Mouse (Mus musculus): Measurements from ENCODE around the gene Smchd1. TPM values are rescaled to one million over a fixed set of nuclear protein-coding genes. Genes with fewer than 3 reads are reported as not detected.

Smchd1 gene
- polyA plus RNA-seq, 1 experiment from 2014 or later, result 64.3 TPM

DNA sequence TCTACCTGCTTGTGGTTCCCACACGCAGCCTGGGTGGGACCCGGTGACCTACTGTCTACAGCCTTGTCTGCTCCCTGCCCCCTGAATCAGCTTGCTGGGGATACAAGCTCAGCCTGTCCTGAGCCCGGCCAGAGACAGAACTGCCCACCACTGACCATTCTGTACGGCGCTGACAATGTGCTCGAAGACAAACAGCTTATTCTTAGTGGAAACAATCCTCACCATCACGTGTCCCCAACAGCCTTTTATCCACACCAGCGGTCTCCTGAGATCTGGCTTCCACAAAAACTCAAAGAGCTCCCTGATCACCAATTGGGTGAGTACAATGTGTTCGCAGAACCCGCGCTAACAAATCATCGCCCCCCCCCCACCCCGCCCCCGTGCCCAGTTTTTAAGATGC lies 166.0 kb downstream of the Smchd1 start:
- Histone ChIP-seq H3K27ac (no peak overlapping the region), H3K9ac (no peak overlapping the region), H3K4me3 (replicated peaks; ENCODE audit: low read length) (no peak overlapping the region), H3K36me3 (replicated peaks; ENCODE audit: control insufficient read depth, insufficient read depth) (no peaks in the 10 kb centered on the region), H3K27me3 (ENCODE audit: control insufficient read depth, insufficient read depth, low read length) (peaks cover 25% of the 10 kb centered on the region), H3K4me2 (replicated peaks) (peak overlapping the region; percentile 90), H3K9me3 (ENCODE audit: control insufficient read depth, low read length) (no peaks in the 10 kb centered on the region), H3K4me1 (replicated peaks; ENCODE audit: control insufficient read depth, insufficient read depth, low read length) (no peaks in the 10 kb centered on the region; the same call in 1 of the 2 replicates)
- ATAC-seq (ENCODE audit: low FRiP score) (no peak), DNase-seq (ENCODE audit: low spot score) (no peak)
- WGBS, result 10% methylated on average over 14 of the region's 14 CpGs

DNA sequence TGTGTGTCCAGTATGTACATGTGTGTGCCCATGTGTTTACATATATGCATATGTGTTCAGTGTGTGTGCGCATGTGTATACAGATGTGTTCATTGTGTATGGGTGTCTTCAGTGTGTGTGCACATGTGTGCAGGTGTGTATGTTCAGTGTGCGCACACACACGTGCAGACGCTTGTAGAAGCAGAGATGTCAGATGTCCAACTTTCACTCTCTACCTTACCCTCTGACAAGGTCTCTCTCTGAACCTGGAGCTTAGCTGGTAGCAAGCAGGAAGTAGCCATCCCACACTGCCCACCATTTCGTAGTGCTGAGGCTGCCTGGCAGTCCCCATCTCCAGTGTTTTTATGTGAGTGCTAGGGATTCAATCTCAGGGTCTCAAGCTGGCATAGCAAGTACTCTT lies 166.8 kb downstream of the Smchd1 start:
- 91% methylated on average over 5 of the region's 5 CpGs for WGBS

DNA sequence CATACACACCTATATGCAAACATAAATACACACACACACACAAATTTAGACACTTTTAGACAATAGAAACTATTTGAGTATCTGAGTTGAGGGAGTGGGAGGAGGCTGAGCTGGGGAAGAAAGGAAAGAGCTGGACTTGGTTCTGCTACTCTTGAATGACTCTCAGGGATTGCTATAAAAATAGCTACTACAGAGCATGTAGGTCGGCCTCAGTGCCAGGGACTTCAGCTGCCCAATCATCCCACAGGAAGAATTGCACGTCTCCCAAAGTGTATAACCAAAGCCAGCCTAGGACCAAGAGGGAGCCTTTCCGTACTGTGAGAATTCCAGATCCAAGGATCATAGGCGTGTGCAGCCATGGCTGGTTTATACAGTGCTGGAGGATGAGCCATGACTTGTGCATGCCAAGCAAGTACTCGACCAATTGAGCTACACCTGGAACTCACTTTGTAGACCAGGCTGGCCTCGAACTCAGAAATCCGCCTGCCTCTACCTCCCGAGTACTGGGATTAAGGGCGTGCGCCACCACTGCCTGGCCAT lies 167.8 kb downstream of the Smchd1 start:
- H3K4me3 ChIP-seq (replicated peaks; ENCODE audit: low read length), result no peak overlapping the region
- no peak overlapping the region for H3K27ac ChIP-seq
- H3K9ac ChIP-seq, result no peak overlapping the region
- H3K4me2 ChIP-seq (replicated peaks), result no peak overlapping the region
- H3K27me3 ChIP-seq (ENCODE audit: control insufficient read depth, insufficient read depth, low read length), result peaks cover 23% of the 10 kb centered on the region
- DNase-seq (ENCODE audit: low spot score) (no peak), ATAC-seq (ENCODE audit: low FRiP score) (no peak)
- WGBS, result 87% methylated on average over 10 of the region's 10 CpGs
- no peaks in the 10 kb centered on the region for H3K36me3 ChIP-seq (replicated peaks; ENCODE audit: control insufficient read depth, insufficient read depth)
- H3K9me3 ChIP-seq (ENCODE audit: control insufficient read depth, low read length), result no peaks in the 10 kb centered on the region
- no peaks in the 10 kb centered on the region; the same call in 1 of the 2 replicates for H3K4me1 ChIP-seq (replicated peaks; ENCODE audit: control insufficient read depth, insufficient read depth, low read length)

More for the DNA sequence above, 166.8 kb downstream of the Smchd1 start:
- Histone ChIP-seq H3K9me3 (ENCODE audit: control insufficient read depth, low read length) (no peaks in the 10 kb centered on the region), H3K27me3 (ENCODE audit: control insufficient read depth, insufficient read depth, low read length) (peaks cover 25% of the 10 kb centered on the region), H3K4me3 (replicated peaks; ENCODE audit: low read length) (no peak overlapping the region), H3K9ac (no peak overlapping the region), H3K36me3 (replicated peaks; ENCODE audit: control insufficient read depth, insufficient read depth) (no peaks in the 10 kb centered on the region), H3K4me2 (replicated peaks) (no peak overlapping the region), H3K27ac (no peak overlapping the region), H3K4me1 (replicated peaks; ENCODE audit: control insufficient read depth, insufficient read depth, low read length) (no peaks in the 10 kb centered on the region; the same call in 1 of the 2 replicates)
- ATAC-seq (ENCODE audit: low FRiP score) (no peak), DNase-seq (ENCODE audit: low spot score) (no peak)

DNA sequence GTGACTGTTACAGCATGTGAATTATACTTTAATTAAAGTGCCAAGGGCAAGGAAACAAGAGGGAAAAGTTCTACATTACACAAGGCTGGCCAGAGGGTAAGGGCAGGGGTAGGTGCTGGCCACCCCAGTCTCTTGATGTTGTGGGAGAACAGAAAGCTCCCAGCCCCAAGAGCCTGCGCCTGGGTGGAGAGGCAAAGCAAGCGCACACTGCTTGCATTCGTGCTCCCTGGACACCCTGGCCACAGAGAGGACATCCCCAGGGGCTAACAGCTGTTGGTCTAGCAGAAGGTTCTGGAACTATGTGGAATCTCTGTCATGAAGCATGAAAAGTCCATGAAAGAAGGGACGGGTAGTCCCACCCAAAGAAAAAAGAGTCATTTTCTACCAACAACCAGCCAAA lies 168.4 kb downstream of the Smchd1 start:
- DNase-seq (ENCODE audit: low spot score) (no peak), ATAC-seq (ENCODE audit: low FRiP score) (no peak)
- 84% methylated on average over 4 of the region's 4 CpGs for WGBS
- Histone ChIP-seq H3K36me3 (replicated peaks; ENCODE audit: control insufficient read depth, insufficient read depth) (no peaks in the 10 kb centered on the region), H3K9ac (no peak overlapping the region), H3K27me3 (ENCODE audit: control insufficient read depth, insufficient read depth, low read length) (peaks cover 17% of the 10 kb centered on the region), H3K4me1 (replicated peaks; ENCODE audit: control insufficient read depth, insufficient read depth, low read length) (no peaks in the 10 kb centered on the region; the same call in 1 of the 2 replicates), H3K27ac (no peak overlapping the region), H3K4me2 (replicated peaks) (no peak overlapping the region), H3K9me3 (ENCODE audit: control insufficient read depth, low read length) (no peaks in the 10 kb centered on the region), H3K4me3 (replicated peaks; ENCODE audit: low read length) (no peak overlapping the region)

DNA sequence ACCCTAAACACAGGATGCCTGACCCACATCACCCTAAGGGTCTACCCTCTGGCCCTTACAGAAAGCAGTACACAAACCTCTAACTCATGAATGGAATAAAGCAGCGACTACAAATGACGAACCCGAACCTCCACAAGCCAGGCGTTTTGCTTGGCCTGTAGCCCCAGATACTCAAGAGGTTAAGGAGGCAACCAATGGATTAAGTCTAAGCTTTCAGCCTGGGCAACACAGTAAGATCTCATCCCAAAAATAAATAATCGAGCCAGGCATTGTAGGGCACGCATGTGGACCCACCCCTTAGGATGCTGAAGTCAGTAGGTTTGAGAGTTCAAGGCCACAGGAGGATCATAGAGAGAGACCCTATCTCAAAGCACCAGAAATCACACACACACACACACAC lies 169.1 kb downstream of the Smchd1 start:
- Histone ChIP-seq H3K9ac (no peak overlapping the region), H3K9me3 (ENCODE audit: control insufficient read depth, low read length) (no peaks in the 10 kb centered on the region), H3K36me3 (replicated peaks; ENCODE audit: control insufficient read depth, insufficient read depth) (no peaks in the 10 kb centered on the region), H3K27ac (no peak overlapping the region), H3K27me3 (ENCODE audit: control insufficient read depth, insufficient read depth, low read length) (peaks cover 14% of the 10 kb centered on the region), H3K4me1 (replicated peaks; ENCODE audit: control insufficient read depth, insufficient read depth, low read length) (no peaks in the 10 kb centered on the region; the same call in 1 of the 2 replicates), H3K4me2 (replicated peaks) (no peak overlapping the region), H3K4me3 (replicated peaks; ENCODE audit: low read length) (no peak overlapping the region)
- WGBS, result 87% methylated on average over 6 of the region's 6 CpGs
- ATAC-seq (ENCODE audit: low FRiP score) (no peak), DNase-seq (ENCODE audit: low spot score) (no peak)

DNA sequence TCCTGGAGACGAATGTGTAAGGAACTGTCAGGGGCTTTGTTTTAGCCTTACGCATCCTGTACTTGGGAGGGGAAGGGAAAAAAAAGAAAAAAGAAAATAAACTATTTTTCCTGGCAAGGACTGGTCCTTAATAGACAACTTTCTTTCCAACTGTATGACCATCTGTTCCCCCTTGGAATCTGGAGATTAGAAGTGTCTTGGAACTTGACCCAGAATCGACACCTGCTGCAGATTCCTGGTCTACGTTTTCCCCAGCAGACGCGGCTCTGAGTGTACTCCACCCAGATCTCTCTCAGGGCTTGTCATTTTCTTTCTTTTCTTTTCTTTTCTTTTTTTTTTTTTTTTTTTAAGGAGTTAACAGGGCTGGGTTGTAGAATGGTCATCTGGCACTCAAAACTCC lies 171.7 kb downstream of the Smchd1 start:
- ATAC-seq (ENCODE audit: low FRiP score) (no peak), DNase-seq (ENCODE audit: low spot score) (no peak)
- H3K9ac ChIP-seq, result no peak overlapping the region
- no peaks in the 10 kb centered on the region for H3K9me3 ChIP-seq (ENCODE audit: control insufficient read depth, low read length)
- H3K36me3 ChIP-seq (replicated peaks; ENCODE audit: control insufficient read depth, insufficient read depth), result no peaks in the 10 kb centered on the region
- H3K27me3 ChIP-seq (ENCODE audit: control insufficient read depth, insufficient read depth, low read length), result 0 out of 2 replicates have a peak, but pooled peaks cover 3% of the 10 kb centered on the region
- 79% methylated on average over 6 of the region's 6 CpGs for WGBS
- H3K27ac ChIP-seq, result no peak overlapping the region
- H3K4me2 ChIP-seq (replicated peaks), result no peak overlapping the region
- H3K4me1 ChIP-seq (replicated peaks; ENCODE audit: control insufficient read depth, insufficient read depth, low read length), result no peaks in the 10 kb centered on the region
- no peak overlapping the region for H3K4me3 ChIP-seq (replicated peaks; ENCODE audit: low read length)

DNA sequence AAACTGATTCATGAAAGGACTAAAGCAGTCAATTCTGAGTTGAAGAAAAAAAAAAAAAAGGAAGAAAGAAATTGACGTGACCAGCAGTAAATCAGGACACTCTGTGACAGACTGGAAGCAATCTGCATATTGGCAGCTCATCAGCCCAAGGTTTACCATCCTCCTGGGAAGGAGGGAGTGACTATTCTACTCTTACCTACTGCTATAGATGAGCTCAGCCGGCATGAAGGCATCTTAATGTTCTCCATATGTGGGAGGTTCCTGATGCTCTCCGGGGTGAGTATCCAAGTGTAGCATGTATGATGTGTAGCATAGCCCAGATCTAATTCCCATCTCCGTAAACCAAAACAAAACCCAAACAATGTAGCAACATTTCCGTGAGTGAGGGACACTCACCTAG lies 173.7 kb downstream of the Smchd1 start:
- WGBS, result 82% methylated on average over 5 of the region's 5 CpGs
- Histone ChIP-seq H3K36me3 (replicated peaks; ENCODE audit: control insufficient read depth, insufficient read depth) (no peaks in the 10 kb centered on the region), H3K9me3 (ENCODE audit: control insufficient read depth, low read length) (no peaks in the 10 kb centered on the region), H3K27ac (no peak overlapping the region), H3K4me2 (replicated peaks) (no peak overlapping the region), H3K4me1 (replicated peaks; ENCODE audit: control insufficient read depth, insufficient read depth, low read length) (no peaks in the 10 kb centered on the region), H3K4me3 (replicated peaks; ENCODE audit: low read length) (no peak overlapping the region), H3K9ac (no peak overlapping the region), H3K27me3 (ENCODE audit: control insufficient read depth, insufficient read depth, low read length) (no peaks in the 10 kb centered on the region)
- no peak for DNase-seq (ENCODE audit: low spot score)
- ATAC-seq (ENCODE audit: low FRiP score), result no peak

DNA sequence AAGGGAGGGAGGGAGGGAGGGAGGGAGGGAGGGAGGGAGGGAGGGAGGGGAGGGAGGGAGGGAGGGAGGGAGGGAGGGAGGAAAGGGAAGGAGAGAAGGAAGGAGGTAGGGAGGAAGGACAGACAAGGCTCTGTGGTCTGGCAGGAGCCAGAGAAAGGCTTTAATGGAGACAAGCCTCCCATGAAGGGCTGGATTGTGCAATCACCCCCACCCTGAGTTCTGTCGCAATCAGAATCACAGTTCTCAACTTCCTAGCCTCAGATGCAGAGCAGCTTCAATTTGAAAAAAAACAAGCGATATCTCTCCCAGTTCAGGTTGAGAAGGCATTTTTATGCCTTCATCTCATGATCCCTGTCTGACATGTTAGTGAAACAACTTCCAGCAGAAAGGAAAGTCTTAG lies 174.8 kb downstream of the Smchd1 start:
- H3K27me3 ChIP-seq (ENCODE audit: control insufficient read depth, insufficient read depth, low read length), result no peaks in the 10 kb centered on the region
- no peak for DNase-seq (ENCODE audit: low spot score)
- ATAC-seq (ENCODE audit: low FRiP score), result no peak
- no peak overlapping the region for H3K4me3 ChIP-seq (replicated peaks; ENCODE audit: low read length)
- H3K4me2 ChIP-seq (replicated peaks), result no peak overlapping the region
- no peak overlapping the region for H3K27ac ChIP-seq
- no peaks in the 10 kb centered on the region for H3K36me3 ChIP-seq (replicated peaks; ENCODE audit: control insufficient read depth, insufficient read depth)
- no peak overlapping the region for H3K9ac ChIP-seq
- H3K4me1 ChIP-seq (replicated peaks; ENCODE audit: control insufficient read depth, insufficient read depth, low read length), result no peaks in the 10 kb centered on the region
- H3K9me3 ChIP-seq (ENCODE audit: control insufficient read depth, low read length), result no peaks in the 10 kb centered on the region
- 93% methylated on average over 2 of the region's 2 CpGs for WGBS

DNA sequence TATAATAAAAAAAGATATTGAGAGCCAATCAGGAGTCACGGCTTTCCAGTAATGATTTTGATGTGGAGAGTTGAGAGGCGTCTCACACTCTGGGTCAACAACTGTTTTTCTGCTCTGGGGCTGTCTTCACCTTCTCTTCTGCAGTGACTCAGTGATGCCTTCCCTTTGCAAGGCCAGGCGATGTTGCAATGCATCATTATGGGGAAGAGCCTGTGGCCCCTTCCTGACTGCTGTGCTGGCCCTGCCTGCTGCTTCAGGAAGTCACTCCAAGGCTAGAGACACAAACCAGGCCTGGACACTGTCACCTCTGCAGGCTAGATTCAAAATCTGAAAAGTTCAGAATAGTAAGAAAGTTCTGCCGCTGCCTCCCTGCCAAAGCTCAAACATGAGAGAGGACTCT lies 175.3 kb downstream of the Smchd1 start:
- no peak for ATAC-seq (ENCODE audit: low FRiP score)

DNA sequence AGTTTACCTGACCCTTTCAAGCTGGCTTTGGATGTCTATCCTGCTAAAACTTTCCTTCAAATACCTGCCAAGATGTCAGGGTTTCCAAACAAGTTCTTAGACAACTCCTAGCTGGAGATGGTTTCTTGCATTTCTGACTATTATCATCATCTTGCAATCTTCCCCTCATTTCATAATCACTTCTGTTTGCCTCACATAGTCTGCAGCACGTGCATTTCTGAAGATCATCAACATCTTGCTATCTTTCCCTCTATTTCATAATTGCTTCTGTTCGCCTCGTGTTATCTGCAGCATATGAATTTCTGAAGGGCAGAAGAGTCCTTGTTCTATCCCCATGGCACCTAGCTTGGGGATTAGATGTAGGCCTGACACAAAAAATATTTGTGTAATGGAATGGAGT lies 180.6 kb downstream of the Smchd1 start:
- no peak overlapping the region for H3K4me3 ChIP-seq (replicated peaks; ENCODE audit: low read length)
- no peak for ATAC-seq (ENCODE audit: low FRiP score)
- 85% methylated on average over 3 of the region's 3 CpGs for WGBS
- no peak overlapping the region for H3K4me2 ChIP-seq (replicated peaks)
- no peaks in the 10 kb centered on the region for H3K4me1 ChIP-seq (replicated peaks; ENCODE audit: control insufficient read depth, insufficient read depth, low read length)
- H3K9ac ChIP-seq, result no peak overlapping the region
- no peaks in the 10 kb centered on the region for H3K27me3 ChIP-seq (ENCODE audit: control insufficient read depth, insufficient read depth, low read length)
- no peaks in the 10 kb centered on the region for H3K36me3 ChIP-seq (replicated peaks; ENCODE audit: control insufficient read depth, insufficient read depth)
- no peaks in the 10 kb centered on the region for H3K9me3 ChIP-seq (ENCODE audit: control insufficient read depth, low read length)
- no peak overlapping the region for H3K27ac ChIP-seq
- no peak for DNase-seq (ENCODE audit: low spot score)

More for the DNA sequence above, 175.3 kb downstream of the Smchd1 start:
- no peaks in the 10 kb centered on the region for H3K27me3 ChIP-seq (ENCODE audit: control insufficient read depth, insufficient read depth, low read length)
- no peaks in the 10 kb centered on the region for H3K9me3 ChIP-seq (ENCODE audit: control insufficient read depth, low read length)
- no peak overlapping the region for H3K27ac ChIP-seq
- no peak for DNase-seq (ENCODE audit: low spot score)
- H3K4me3 ChIP-seq (replicated peaks; ENCODE audit: low read length), result no peak overlapping the region
- H3K4me2 ChIP-seq (replicated peaks), result no peak overlapping the region
- whole genome bisulfite sequencing, result 95% methylated on average over 4 of the region's 4 CpGs
- H3K9ac ChIP-seq, result no peak overlapping the region
- no peaks in the 10 kb centered on the region for H3K36me3 ChIP-seq (replicated peaks; ENCODE audit: control insufficient read depth, insufficient read depth)
- H3K4me1 ChIP-seq (replicated peaks; ENCODE audit: control insufficient read depth, insufficient read depth, low read length), result no peaks in the 10 kb centered on the region

All from hindbrain, embryonic 14.5 days (tissue).